ENCODE assay signal across 22 mouse cellular contexts in genomic region chr5:116261944-116262343, GRCm38 (mm10). TPM values are rescaled to one million over a fixed set of nuclear protein-coding genes. Genes with fewer than 3 reads are reported as not detected.
"Had no signal": no experiment of that assay in that cellular context is flagged by ENCODE, and none has a peak within 500 bp of the region (broad histone marks: within the 10 kb centered on the region; RNA-seq: fewer than 3 reads in every experiment).

No protein-coding gene starts in this region.

- ATAC-seq: liver, embryonic 12.5 days; midbrain, embryonic 13.5 days; midbrain, embryonic 15.5 days had no signal

- H3K27me3 ChIP-seq: liver, embryonic 12.5 days; lung, embryonic 15.5 days; midbrain, embryonic 13.5 days; midbrain, embryonic 15.5 days; neural tube, embryonic 13.5 days; neural tube, embryonic 15.5 days had no signal

- H3K9me3 ChIP-seq: liver, embryonic 12.5 days; lung, embryonic 15.5 days; midbrain, embryonic 10.5 days; midbrain, embryonic 13.5 days; midbrain, embryonic 15.5 days; neural tube, embryonic 13.5 days; neural tube, embryonic 15.5 days had no signal

- DNase-seq: lung, postnatal 4 days; retina, postnatal 1 day; right cerebral cortex, adult 18-20 months; right cerebral cortex, postnatal 25 days; right cerebral cortex, postnatal 4 days; spleen, adult 18-20 months; thymus, adult 18-20 months; thymus, postnatal 14 days; thymus, postnatal 36 days had no signal

- H3K9ac ChIP-seq: liver, embryonic 12.5 days; liver, embryonic 14.5 days; lung, embryonic 15.5 days; midbrain, embryonic 13.5 days; midbrain, embryonic 15.5 days; neural tube, embryonic 13.5 days; neural tube, embryonic 15.5 days had no signal

- H3K4me1 ChIP-seq: liver, embryonic 12.5 days; lung, embryonic 15.5 days had no signal

- H3K4me2 ChIP-seq: liver, embryonic 12.5 days; lung, embryonic 15.5 days; midbrain, embryonic 13.5 days; midbrain, embryonic 15.5 days; neural tube, embryonic 13.5 days; neural tube, embryonic 15.5 days had no signal

- H3K36me3 ChIP-seq: liver, embryonic 12.5 days; lung, embryonic 15.5 days; midbrain, embryonic 10.5 days; midbrain, embryonic 13.5 days; midbrain, embryonic 15.5 days; neural tube, embryonic 13.5 days; neural tube, embryonic 15.5 days had no signal

- H3K4me3 ChIP-seq: liver, embryonic 12.5 days; lung, embryonic 15.5 days; midbrain, embryonic 10.5 days; midbrain, embryonic 13.5 days; midbrain, embryonic 15.5 days; myocyte; neural tube, embryonic 13.5 days; neural tube, embryonic 15.5 days had no signal

- H3K27ac ChIP-seq: liver, embryonic 12.5 days; liver, embryonic 14.5 days; lung, embryonic 15.5 days; midbrain, embryonic 10.5 days; midbrain, embryonic 13.5 days; midbrain, embryonic 15.5 days; neural tube, embryonic 13.5 days; neural tube, embryonic 15.5 days had no signal

RNA-seq across cellular contexts. Expression of gene Ccdc60, which starts 26.8 kb away (rescaled TPM):
- total RNA-seq: liver, adult 2 months; megakaryocyte, adult 5-6 weeks; megakaryocyte-erythroid progenitor cell, adult 5-6 weeks had no signal
- polyA plus RNA-seq: liver, adult 2 months; liver, embryonic 16.5 days had no signal
